Mouse (Mus musculus) CH12.LX (cell line): Measurements from ENCODE around the gene Slc6a18.

ENCODE experiments used
- CTCF ChIP-seq, 2 experiments: IDR thresholded peaks in 1 of 2; conservative IDR thresholded peaks in 1 of 2; 2 replicates each; pipeline ENCODE4 v1.5.1; 2011 to 2012; ENCODE audit warnings: low read depth in 2 of 2, low read length in 2 of 2, improper control_type of control experiment in 1 of 2, inconsistent platforms in 1 of 2, mild to moderate bottlenecking in 1 of 2, moderate library complexity in 1 of 2
- MXI1 ChIP-seq: IDR thresholded peaks from 2 replicates; pipeline ENCODE4 v1.6.1; 2011; ENCODE audit warnings: mild to moderate bottlenecking, low read depth, low read length, improper control_type of control experiment
- NRF1 ChIP-seq: IDR thresholded peaks from 2 replicates; pipeline ENCODE4 v1.6.1; 2014; ENCODE audit warnings: low read depth, mild to moderate bottlenecking, inconsistent platforms, low read length, improper control_type of control experiment, moderate library complexity
- POLR2A ChIP-seq: IDR thresholded peaks from 2 replicates; pipeline ENCODE4 v1.6.1; 2011; ENCODE audit warnings: low read depth, mild to moderate bottlenecking, improper control_type of control experiment, low read length
- SIN3A ChIP-seq: IDR thresholded peaks from 2 replicates; pipeline ENCODE4 v1.6.1; 2012; ENCODE audit warnings: low read length, improper control_type of control experiment, inconsistent platforms
- SMC3 ChIP-seq: IDR thresholded peaks from 2 replicates; pipeline ENCODE4 v1.6.1; 2011; ENCODE audit warnings: low read depth, low read length, improper control_type of control experiment
- USF1 ChIP-seq: IDR thresholded peaks from 2 replicates; pipeline ENCODE4 v1.6.1; 2014; ENCODE audit warnings: low read depth, mild to moderate bottlenecking, inconsistent platforms, low read length, improper control_type of control experiment
- USF2 ChIP-seq: conservative IDR thresholded peaks from 2 replicates; pipeline ENCODE4 v1.6.1; 2011; ENCODE audit warnings: low read depth, low read length, improper control_type of control experiment
- ZKSCAN1 ChIP-seq: IDR thresholded peaks from 2 replicates; pipeline ENCODE4 v1.6.1; 2012; ENCODE audit warnings: low read depth, inconsistent platforms, low read length, improper control_type of control experiment, borderline replicate concordance
- ZNF384 ChIP-seq: IDR thresholded peaks from 2 replicates; pipeline ENCODE4 v1.6.1; 2012; ENCODE audit warnings: low read depth, low read length, improper control_type of control experiment, inconsistent platforms

GRCm38 (mm10) chr13:73637826-73638225 is 40.0 kb downstream of the Slc6a18 start:
- no peak for TF ChIP-seq CTCF (conservative IDR thresholded peaks at IDR 0.05 in 1 of 2, IDR thresholded peaks at IDR 0.05 in 1 of 2; ENCODE audit: low read depth in 2 of 2, low read length in 2 of 2)
- no peak for TF ChIP-seq SMC3
- TF ChIP-seq MXI1, result no peak
- no peak for TF ChIP-seq USF1
- no peak for TF ChIP-seq ZNF384
- no peak for TF ChIP-seq POLR2A
- TF ChIP-seq NRF1, result no peak
- TF ChIP-seq ZKSCAN1, result no peak
- TF ChIP-seq SIN3A, result no peak
- no peak for TF ChIP-seq USF2
